Mouse (Mus musculus) ES-E14 (cell line): Measurements from ENCODE around the gene Syt2. TPM values are rescaled to one million over a fixed set of nuclear protein-coding genes. Genes with fewer than 3 reads are reported as not detected.

Experiments used
- DNase-seq: peaks from one replicate; pipeline ENCODE4 v3.0.0-alpha.2; 2013; ENCODE audit warnings: low read depth, low spot score
- H3K27ac ChIP-seq: 2 replicates; pipeline ENCODE4 v1.5.1; 2012; ENCODE audit warnings: low read depth, mild to moderate bottlenecking, low read length, moderate library complexity, mixed read lengths; ENCODE audit not compliant: poor library complexity, insufficient read depth, severe bottlenecking
- H3K36me3 ChIP-seq: 2 replicates; pipeline ENCODE4 v1.6.1; 2012; ENCODE audit warnings: mild to moderate bottlenecking, low read length, moderate library complexity, mixed read lengths; ENCODE audit not compliant: control insufficient read depth, poor library complexity, insufficient read depth, severe bottlenecking
- H3K4me1 ChIP-seq, 2 experiments: fragments of 150-350 bp in 1 of 2; sonication (generic) in 1 of 2; 2 replicates each; pipeline ENCODE4 v1.6.1; 2012; ENCODE audit warnings: low read length in 2 of 2, mild to moderate bottlenecking in 1 of 2, mixed read lengths in 1 of 2; ENCODE audit not compliant: control insufficient read depth in 2 of 2, insufficient read depth in 2 of 2, poor library complexity in 1 of 2
- H3K4me3 ChIP-seq, 2 experiments: fragments of 150-350 bp in 1 of 2; sonication (generic) in 1 of 2; 2 replicates each; pipeline ENCODE4 v1.5.1; 2012; ENCODE audit warnings: low read length in 2 of 2, low read depth in 1 of 2, mild to moderate bottlenecking in 1 of 2, mixed read lengths in 1 of 2; ENCODE audit not compliant: insufficient read depth in 1 of 2, poor library complexity in 1 of 2, severe bottlenecking in 1 of 2
- H3K9ac ChIP-seq: 2 replicates; pipeline ENCODE4 v1.6.1; 2012; ENCODE audit warnings: low read depth, mild to moderate bottlenecking, low read length, mixed read lengths; ENCODE audit not compliant: poor library complexity, insufficient read depth, severe bottlenecking
- H3K9me3 ChIP-seq: fragments of 150-350 bp; sonication (generic); 2 replicates; pipeline ENCODE4 v1.6.1; 2012; ENCODE audit warnings: low read depth, mild to moderate bottlenecking, low read length; ENCODE audit not compliant: control insufficient read depth, insufficient read depth
- CHD2 ChIP-seq: IDR thresholded peaks from 2 replicates; pipeline ENCODE4 v1.6.1; 2014; ENCODE audit warnings: mild to moderate bottlenecking, low read depth, low read length, inconsistent platforms
- HCFC1 ChIP-seq: IDR thresholded peaks from 2 replicates; pipeline ENCODE4 v1.6.1; 2012; ENCODE audit warnings: low read length, inconsistent platforms, borderline replicate concordance; ENCODE audit not compliant: insufficient read depth
- MAFK ChIP-seq: IDR thresholded peaks from 2 replicates; pipeline ENCODE4 v1.6.1; 2014; ENCODE audit warnings: mild to moderate bottlenecking, low read depth, low read length, inconsistent platforms; ENCODE audit not compliant: insufficient read depth
- ZC3H11A ChIP-seq: IDR thresholded peaks from 2 replicates; pipeline ENCODE4 v1.6.1; 2012; ENCODE audit warnings: low read depth, mild to moderate bottlenecking, inconsistent platforms, low read length, borderline replicate concordance
- ZNF384 ChIP-seq: IDR thresholded peaks from 2 replicates; pipeline ENCODE4 v1.6.1; 2012; ENCODE audit warnings: low read depth, low read length, inconsistent platforms
- in situ Hi-C, 2 experiments: fragments of 600-800 bp; cut with MboI; formaldehyde crosslinking; loops; one replicate each; pipeline ENCODE4 v1.15.1; 2025; ENCODE audit warnings: low sequenced_read_pairs in 2 of 2, inconsistent platforms in 1 of 2; ENCODE audit not compliant: unreplicated experiment in 2 of 2
- total RNA-seq: library from RNA; depleted of rRNA; stranded (reverse); fragments of 300-350 nt; gene quantifications from 2 replicates; pipeline ENCODE4 v1.2.3, GENCODE M21; 2012

Gene Syt2
- total RNA-seq, 1 experiment = 0.62 TPM

- in situ Hi-C loops = no loop called here
- H3K4me3 ChIP-seq = no peak overlapping the region
- H3K36me3 ChIP-seq = no peaks in the 10 kb centered on the region
- TF ChIP-seq HCFC1 = no peak
- peak; percentile 94 for TF ChIP-seq MAFK
- H3K4me1 ChIP-seq = peaks cover 0 to 11% of the 10 kb centered on the region in 2 experiments; a peak in 1 of 4 replicates
- H3K9me3 ChIP-seq = no peaks in the 10 kb centered on the region
- no peak overlapping the region for H3K9ac ChIP-seq
- H3K27ac ChIP-seq = no peak overlapping the region
- DNase-seq = no peak
These were observed 66.4 kb downstream of the Syt2 start for GRCm38 (mm10) chr1:134712781-134713299.

DNA sequence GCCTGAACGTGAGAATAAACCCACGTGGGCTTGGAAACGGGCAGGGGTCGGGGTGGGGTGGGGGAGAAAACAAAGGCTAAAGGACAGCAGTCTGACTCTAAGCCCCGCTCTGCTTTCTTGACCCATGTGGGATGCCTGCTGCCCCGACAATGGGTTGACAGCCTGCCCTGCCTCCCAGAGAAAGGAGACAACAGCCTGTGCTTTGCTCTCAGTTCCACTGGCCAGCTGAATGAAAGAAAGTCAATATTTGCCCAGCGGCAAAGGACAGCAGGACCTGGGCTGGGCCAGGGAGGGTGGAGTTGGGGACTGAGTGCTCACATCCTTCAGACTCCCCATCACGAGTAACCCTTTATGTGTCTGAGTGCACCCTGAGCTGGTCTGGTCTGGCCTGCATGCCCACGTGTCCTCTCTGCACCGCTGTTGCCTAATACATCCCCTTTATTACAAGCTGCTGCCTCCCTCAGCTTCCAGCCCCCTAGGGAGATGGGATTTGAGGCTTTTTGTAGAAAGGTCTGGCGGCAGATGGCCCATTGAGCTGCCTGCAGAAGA lies 67.0 kb downstream of the Syt2 start:
- H3K27ac ChIP-seq = no peak overlapping the region

DNA sequence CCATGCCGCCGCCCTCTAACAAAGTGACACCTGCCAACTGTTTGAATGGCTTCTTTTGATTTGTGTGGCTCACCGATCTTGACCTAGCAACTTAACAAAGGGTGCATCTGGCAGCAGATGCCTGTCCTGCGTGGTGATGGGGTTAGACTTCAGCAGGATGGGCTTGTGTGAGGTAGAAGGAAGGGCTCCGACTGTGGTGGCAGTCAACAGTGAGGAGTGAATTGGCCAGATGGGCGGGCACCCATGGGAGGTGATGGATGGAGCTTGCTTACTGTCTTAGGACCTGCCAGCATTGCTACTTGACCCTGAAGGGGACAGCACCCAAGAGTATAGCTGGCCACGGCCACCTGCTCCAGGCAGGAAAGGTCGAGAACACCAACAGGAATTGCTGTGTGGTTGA lies 67.7 kb downstream of the Syt2 start:
- in situ Hi-C loops = no loop called here
- H3K4me1 ChIP-seq = peaks cover 0 to 6% of the 10 kb centered on the region in 2 experiments; a peak in 1 of 4 replicates
- H3K27ac ChIP-seq = no peak overlapping the region
- DNase-seq = no peak
- no peak overlapping the region for H3K9ac ChIP-seq
- H3K4me3 ChIP-seq = no peak overlapping the region
- no peaks in the 10 kb centered on the region for H3K9me3 ChIP-seq
- H3K36me3 ChIP-seq = no peaks in the 10 kb centered on the region
- no peak for TF ChIP-seq ZNF384
- no peak for TF ChIP-seq CHD2
- TF ChIP-seq MAFK = no peak
- TF ChIP-seq ZC3H11A = no peak
- no peak for TF ChIP-seq HCFC1

More for the DNA sequence above, 67.0 kb downstream of the Syt2 start:
- peaks cover 0 to 6% of the 10 kb centered on the region in 2 experiments; a peak in 1 of 4 replicates for H3K4me1 ChIP-seq
- H3K9me3 ChIP-seq = no peaks in the 10 kb centered on the region
- in situ Hi-C loops = no loop called here
- H3K36me3 ChIP-seq = no peaks in the 10 kb centered on the region
- no peak overlapping the region for H3K4me3 ChIP-seq
- no peak for TF ChIP-seq ZNF384
- no peak for TF ChIP-seq MAFK
- TF ChIP-seq CHD2 = no peak
- TF ChIP-seq ZC3H11A = no peak
- TF ChIP-seq HCFC1 = no peak
- H3K9ac ChIP-seq = no peak overlapping the region
- DNase-seq = no peak

GRCm38 (mm10) chr1:134715092-134715491 lies 68.6 kb downstream of the Syt2 start:
- H3K27ac ChIP-seq = no peak overlapping the region
- H3K9me3 ChIP-seq = no peaks in the 10 kb centered on the region
- H3K9ac ChIP-seq = no peak overlapping the region
- TF ChIP-seq MAFK (no peak), ZC3H11A (no peak), HCFC1 (no peak), ZNF384 (no peak), CHD2 (no peak)
- H3K36me3 ChIP-seq = no peaks in the 10 kb centered on the region
- H3K4me3 ChIP-seq = no peak overlapping the region
- H3K4me1 ChIP-seq = peaks cover 0 to 3% of the 10 kb centered on the region in 2 experiments; a peak in 1 of 4 replicates
- DNase-seq = no peak
- in situ Hi-C loops = no loop called here
